Mouse (Mus musculus) embryonic stem cell, embryonic (primary cell): ENCODE results near the gene Map3k6.

ENCODE experiments used
- CTCF ChIA-PET, 4 experiments: fragments of 300-600 bp in 2 of 4; fragments of 350-600 bp in 2 of 4; sonication (Branson Sonifier 250); formaldehyde crosslinking; loops; one replicate each; lab custom pipeline; 2022; ENCODE audit warnings: inconsistent platforms in 2 of 4; lab: Charles Lee
- POLR2A ChIA-PET, 4 experiments: fragments of 300-600 bp in 2 of 4; fragments of 350-600 bp in 2 of 4; sonication (Branson Sonifier 250); formaldehyde crosslinking; loops; one replicate each; lab custom pipeline; 2022; ENCODE audit warnings: antibody characterized with exemption in 4 of 4, inconsistent platforms in 1 of 4; lab: Charles Lee

The Map3k6 gene

DNA sequence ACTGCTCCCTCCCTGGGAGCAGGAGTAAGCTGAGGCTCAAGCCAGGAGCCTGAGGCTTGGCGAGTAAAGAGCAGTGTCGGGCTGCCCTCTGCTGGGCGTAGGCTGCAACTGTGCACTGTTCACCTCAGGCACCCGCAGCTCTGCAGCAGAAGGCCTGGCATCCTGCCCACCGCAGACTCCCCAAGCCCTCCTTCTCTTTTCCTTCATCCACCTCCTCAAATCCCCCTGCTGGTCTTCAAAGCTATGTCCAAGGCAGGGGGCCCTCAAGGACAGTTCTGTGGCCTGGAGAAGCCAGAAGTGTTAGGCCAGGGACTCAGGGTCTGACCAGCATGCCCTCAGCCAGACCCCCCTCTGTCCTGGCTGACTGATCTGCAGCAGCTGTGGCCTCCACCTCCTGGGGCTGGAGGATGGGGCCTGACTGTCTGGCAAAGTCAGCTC, 57.2 kb downstream of the Map3k6 start:
- CTCF ChIA-PET: interaction anchor here (0.6 to 3.7 kb wide), 89 partner anchors 9 to 530 kb away, joined by 3 to 38 read pairs (median 4); partner anchors contain the start of genes Cd164l2 (in 3 of the 4), Sytl1 (in 3 of the 4), Ahdc1 (in 2 of the 4) and Gpr3 (in 2 of the 4)
- POLR2A ChIA-PET: interaction anchor here (0.6 to 2.6 kb wide), 24 partner anchors 9 to 290 kb away, joined by 3 to 11 read pairs (median 4); partner anchors contain the start of genes Tmem222 (in 1 of the 4) and Wdtc1 (in 1 of the 4)

DNA sequence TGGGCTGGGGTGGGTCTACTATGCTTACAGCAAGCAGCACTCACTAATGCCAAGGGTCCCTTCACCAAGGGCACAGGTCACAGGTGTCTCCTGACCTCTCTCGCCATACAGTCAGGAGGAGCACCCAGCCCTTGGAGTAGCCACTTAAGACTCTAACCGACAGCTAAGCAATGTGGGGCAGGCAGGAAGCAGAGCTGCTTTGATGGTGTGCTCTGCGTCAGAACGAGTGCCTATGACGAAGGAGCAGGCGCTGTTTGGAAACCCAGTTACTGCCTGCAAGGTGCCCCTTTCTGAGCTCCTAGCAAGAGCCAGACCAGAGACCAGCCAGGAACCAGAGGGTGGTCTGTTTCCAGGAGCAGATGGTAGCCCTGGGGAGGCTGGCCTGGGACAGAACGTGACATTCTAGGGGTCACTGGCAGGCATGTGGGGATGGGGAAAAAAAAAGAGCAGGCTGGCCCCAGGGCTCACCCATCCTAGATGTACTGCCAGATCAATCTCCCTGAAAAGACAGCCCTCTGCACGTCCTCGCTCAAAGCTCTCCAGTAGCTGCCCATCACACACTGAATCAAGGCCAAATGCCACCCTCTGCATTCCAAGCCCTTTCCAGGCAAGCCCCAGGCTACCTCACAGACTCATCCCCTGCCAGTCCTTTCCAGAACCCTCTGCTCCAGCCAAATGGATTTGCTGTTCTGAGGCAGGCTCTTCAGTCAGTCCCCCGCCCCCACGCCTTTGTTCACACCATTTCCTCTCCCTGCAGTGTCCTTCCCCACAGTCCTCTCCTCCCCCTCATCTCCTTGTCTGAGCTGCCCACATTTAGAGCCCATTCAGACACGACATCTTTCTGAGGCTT, 58.1 kb downstream of the Map3k6 start:
- ChIA-PET POLR2A (interaction anchor here in 2 of 4 experiments (0.9 to 2.6 kb wide), 17 partner anchors 9 to 291 kb away, joined by 3 to 11 read pairs (median 4); partner anchors contain the start of gene Wdtc1 (in 2 of the 2)), CTCF (interaction anchor here (0.6 to 3.7 kb wide), 37 partner anchors 8 to 730 kb away, joined by 3 to 38 read pairs (median 7); partner anchors contain the start of genes Sytl1 (in 2 of the 4), Cd164l2 (in 1 of the 4), Gpr3 (in 1 of the 4) and Tmem222 (in 1 of the 4))

DNA sequence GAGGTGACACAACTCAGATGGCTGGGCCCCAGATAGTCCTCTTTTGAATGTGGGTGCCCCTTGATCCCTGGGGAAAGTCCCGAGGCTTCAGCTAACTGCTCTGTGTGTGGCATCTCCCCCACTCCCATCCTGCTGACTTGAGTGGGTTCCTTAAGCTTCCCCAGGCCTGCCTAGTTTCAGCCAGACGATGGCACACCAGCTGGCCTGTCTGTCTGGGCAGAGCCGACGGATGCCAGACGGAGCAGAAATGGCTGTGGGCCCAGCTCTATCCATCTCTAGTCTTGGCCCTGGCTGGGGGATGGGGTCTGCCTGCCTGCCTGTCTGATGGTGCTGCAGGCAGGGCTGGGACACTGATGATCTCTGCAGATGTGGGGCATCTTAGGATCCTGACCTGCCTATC, 59.1 kb downstream of the Map3k6 start:
- POLR2A ChIA-PET: interaction anchor here in 3 of 4 experiments (0.6 to 1.8 kb wide), 9 partner anchors 8 to 91 kb away, joined by 3 to 8 read pairs (median 3); partner anchors contain the start of genes Wdtc1 (in 2 of the 3) and Sytl1 (in 1 of the 3)
- CTCF ChIA-PET: interaction anchor here in 3 of 4 experiments (0.8 to 3.7 kb wide), 10 partner anchors 8 to 355 kb away, joined by 3 to 38 read pairs (median 7); partner anchors contain the start of gene Gpr3 (in 1 of the 3)

GRCm38 (mm10) chr4:133300421-133300820, 59.8 kb downstream of the Map3k6 start:
- POLR2A ChIA-PET: interaction anchor here in 3 of 4 experiments (0.6 to 2.4 kb wide), 9 partner anchors 14 to 244 kb away, joined by 3 to 8 read pairs (median 4); partner anchors contain the start of genes Wdtc1 (in 2 of the 3) and Sytl1 (in 1 of the 3)
- CTCF ChIA-PET: interaction anchor here in 2 of 4 experiments (0.8 to 3.7 kb wide), 11 partner anchors 9 to 548 kb away, joined by 3 to 38 read pairs (median 4); partner anchors contain the start of genes Gpr3 (in 1 of the 2), Map3k6 (in 1 of the 2) and Tmem222 (in 1 of the 2)

- ChIA-PET POLR2A (interaction anchor here (0.5 to 2.5 kb wide), 29 partner anchors 8 to 465 kb away, joined by 3 to 11 read pairs (median 4); partner anchors contain the start of genes Ahdc1 (in 2 of the 4), Wdtc1 (in 2 of the 4), Tmem222 (in 1 of the 4) and Wasf2 (in 1 of the 4)), CTCF (interaction anchor here (0.5 to 2.8 kb wide), 84 partner anchors 8 to 759 kb away, joined by 3 to 21 read pairs (median 4); partner anchors contain the start of genes Map3k6 (in 1 of the 4), Tmem222 (in 1 of the 4) and Wdtc1 (in 1 of the 4))
Measured at GRCm38 (mm10) chr4:133301802-133302201, 61.2 kb downstream of the Map3k6 start.
